Mouse (Mus musculus): Measurements from ENCODE around the gene Rasl12.

The Rasl12 gene

GRCm38 (mm10) chr9:65392638-65393364, 5.5 kb upstream of the Rasl12 start:
- peak; percentile 68 for DNase-seq (ENCODE audit: low read depth, low spot score)

GRCm38 (mm10) chr9:65393606-65394005, 4.7 kb upstream of the Rasl12 start:
- no peak for DNase-seq (ENCODE audit: low read depth, low spot score)

- DNase-seq (ENCODE audit: low read depth, low spot score): no peak
Observed at GRCm38 (mm10) chr9:65394360-65394759, 3.9 kb upstream of the Rasl12 start.

GRCm38 (mm10) chr9:65399934-65400333, 1.6 kb downstream of the Rasl12 start:
- DNase-seq (ENCODE audit: low read depth, low spot score): no peak

GRCm38 (mm10) chr9:65404331-65405183, 6.3 kb downstream of the Rasl12 start:
- no peak for DNase-seq (ENCODE audit: low read depth, low spot score)

- no peak for DNase-seq (ENCODE audit: low read depth, low spot score)
Observed at GRCm38 (mm10) chr9:65405184-65405449, 6.8 kb downstream of the Rasl12 start.

GRCm38 (mm10) chr9:65407327-65407726, 9.0 kb downstream of the Rasl12 start:
- DNase-seq (ENCODE audit: low read depth, low spot score): no peak

GRCm38 (mm10) chr9:65407861-65408260, 9.6 kb downstream of the Rasl12 start:
- DNase-seq (ENCODE audit: low read depth, low spot score): no peak

GRCm38 (mm10) chr9:65408871-65409295, 10.6 kb downstream of the Rasl12 start:
- DNase-seq (ENCODE audit: low read depth, low spot score): no peak

GRCm38 (mm10) chr9:65410378-65410777, 12.1 kb downstream of the Rasl12 start:
- no peak for DNase-seq (ENCODE audit: low read depth, low spot score)

- DNase-seq (ENCODE audit: low read depth, low spot score): no peak
Observed at GRCm38 (mm10) chr9:65411326-65411725, 13.0 kb downstream of the Rasl12 start.

- DNase-seq (ENCODE audit: low read depth, low spot score): no peak
Observed at GRCm38 (mm10) chr9:65417738-65418137, 19.4 kb downstream of the Rasl12 start.

GRCm38 (mm10) chr9:65419633-65420032, 21.3 kb downstream of the Rasl12 start:
- no peak for DNase-seq (ENCODE audit: low read depth, low spot score)

GRCm38 (mm10) chr9:65422760-65423501, 24.6 kb downstream of the Rasl12 start, which contains the start of gene Slc51b:
Slc51b (minus strand) TSS chr9:65422955.
- DNase-seq (ENCODE audit: low read depth, low spot score): no peak

- no peak for DNase-seq (ENCODE audit: low read depth, low spot score)
Observed at GRCm38 (mm10) chr9:65424393-65424792, 26.1 kb downstream of the Rasl12 start.

- DNase-seq (ENCODE audit: low read depth, low spot score): no peak
Observed at GRCm38 (mm10) chr9:65427511-65427910, 29.2 kb downstream of the Rasl12 start.

GRCm38 (mm10) chr9:65428003-65428402, 29.7 kb downstream of the Rasl12 start:
- DNase-seq (ENCODE audit: low read depth, low spot score): no peak

- DNase-seq (ENCODE audit: low read depth, low spot score): no peak
Observed at GRCm38 (mm10) chr9:65430401-65430800, 32.1 kb downstream of the Rasl12 start.

- no peak for DNase-seq (ENCODE audit: low read depth, low spot score)
Observed at GRCm38 (mm10) chr9:65430921-65431320, 32.6 kb downstream of the Rasl12 start.

- peak; percentile 82 for DNase-seq (ENCODE audit: low read depth, low spot score)
Observed at GRCm38 (mm10) chr9:65432236-65432635, 33.9 kb downstream of the Rasl12 start.

- peak; percentile 56 for DNase-seq (ENCODE audit: low read depth, low spot score)
Observed at GRCm38 (mm10) chr9:65434140-65434539, 35.8 kb downstream of the Rasl12 start.

GRCm38 (mm10) chr9:65435211-65435610, 36.9 kb downstream of the Rasl12 start:
- DNase-seq (ENCODE audit: low read depth, low spot score): no peak

All from mesoderm, embryonic 11.5 days (tissue).